Mouse (Mus musculus) thymus, postnatal 4 days (tissue): ENCODE measurements around the gene Bhlhe23.

Experiments
- DNase-seq: peaks from one replicate; pipeline ENCODE4 v3.0.0; 2021

Gene Bhlhe23

DNA sequence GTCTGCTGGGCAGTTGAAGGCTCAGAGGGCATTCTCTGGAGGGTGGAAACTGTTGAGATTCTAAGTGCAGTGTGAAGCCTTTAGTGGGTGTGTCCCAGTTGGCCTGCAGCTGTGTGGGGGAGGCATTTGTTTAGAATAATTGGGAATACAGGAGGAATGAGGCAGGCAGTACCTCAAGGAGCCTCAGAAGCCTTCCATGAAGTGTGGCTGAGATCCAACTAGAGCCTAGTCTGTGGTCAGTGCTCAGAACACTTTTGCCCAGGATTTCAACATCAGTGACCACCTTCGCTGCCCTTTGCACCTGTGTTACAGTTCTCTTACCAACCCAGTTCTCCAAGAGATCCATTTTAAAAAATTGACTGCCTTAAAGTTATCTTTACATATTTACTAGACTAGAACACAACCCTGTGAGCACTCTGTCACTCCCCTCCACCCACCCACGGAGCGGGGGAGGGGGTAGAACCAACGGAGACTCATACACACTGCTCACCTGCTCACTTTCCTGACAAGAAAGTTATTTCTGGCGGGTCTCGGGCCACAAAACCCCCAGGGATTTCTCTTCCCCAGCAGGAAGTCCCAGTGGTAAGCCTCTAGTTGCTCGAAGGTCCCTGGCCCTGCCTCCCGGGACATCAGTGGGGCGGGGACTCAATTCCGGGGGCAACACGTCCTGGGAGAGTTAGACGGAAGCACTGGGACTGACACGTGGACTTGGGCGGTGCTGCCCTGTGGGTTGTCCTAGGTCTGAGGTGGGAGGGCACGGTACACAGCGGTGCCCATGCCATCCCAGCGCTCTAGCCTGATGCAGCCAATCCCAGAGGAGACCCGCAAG is 51.9 kb downstream of the Bhlhe23 start, which contains the start of gene Slc17a9:
TSS of gene Slc17a9 (plus strand) at position 679 of the 829 bp plus-strand sequence.
- DNase-seq, result peak; percentile 56
